In the genomic region with DNA sequence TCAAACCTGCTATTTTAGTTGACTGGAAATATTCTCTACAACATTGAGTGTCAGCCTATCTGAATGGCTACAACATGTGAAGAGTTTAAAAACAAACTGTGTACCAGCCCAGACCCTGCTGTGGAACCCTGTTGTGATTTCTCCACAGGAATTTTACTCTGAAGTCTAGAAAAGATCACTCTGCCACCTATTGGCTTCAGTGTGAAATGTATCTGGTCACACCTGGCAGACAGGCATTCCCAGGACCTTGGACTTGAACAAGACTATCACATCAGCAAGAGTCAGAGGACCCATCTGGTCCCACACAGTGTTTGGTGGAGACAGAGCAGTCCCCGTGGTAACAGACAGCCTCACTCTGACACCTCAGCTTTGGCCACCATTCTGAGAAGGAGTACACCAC, we compare ENCODE assay signal across 9 mouse cellular contexts.
DNase-seq lines count a peak whose midpoint lies in the region; ATAC-seq and TF ChIP-seq lines count a peak whose summit lies in the region.
"Had no signal": no experiment of that assay in that cellular context is flagged by ENCODE, and none has a peak within 500 bp of the region (broad histone marks: within the 10 kb centered on the region; RNA-seq: fewer than 3 reads in every experiment).

No protein-coding gene starts in this region.

- no peak overlapping the region for H3K27ac ChIP-seq in forebrain, postnatal 0 days (ENCODE audit: low read depth, low read length)
- H3K27ac ChIP-seq in forebrain, embryonic 16.5 days (ENCODE audit: low read length) = no peak overlapping the region
- no peak overlapping the region for H3K27ac ChIP-seq in intestine, embryonic 15.5 days
- H3K27ac ChIP-seq in stomach, postnatal 0 days (replicated peaks) = no peak overlapping the region
- H3K27ac ChIP-seq: hindbrain, embryonic 13.5 days had no signal

- WGBS in forebrain, postnatal 0 days = 76% methylated on average over 1 of the region's 1 CpGs
- 55% methylated on average over 1 of the region's 1 CpGs for WGBS in forebrain, embryonic 16.5 days
- 32% methylated on average over 1 of the region's 1 CpGs for WGBS in intestine, embryonic 15.5 days
- 56% methylated on average over 1 of the region's 1 CpGs for WGBS in stomach, postnatal 0 days

- no peaks in the 10 kb centered on the region for H3K9me3 ChIP-seq in forebrain, postnatal 0 days (ENCODE audit: low read length)
- no peaks in the 10 kb centered on the region for H3K9me3 ChIP-seq in forebrain, embryonic 16.5 days (ENCODE audit: control insufficient read depth, low read length)
- H3K9me3 ChIP-seq in intestine, embryonic 15.5 days = no peaks in the 10 kb centered on the region
- no peaks in the 10 kb centered on the region for H3K9me3 ChIP-seq in stomach, postnatal 0 days (ENCODE audit: control insufficient read depth, low read length)
- H3K9me3 ChIP-seq: hindbrain, embryonic 13.5 days had no signal

- H3K9ac ChIP-seq in forebrain, postnatal 0 days = no peak overlapping the region
- no peak overlapping the region for H3K9ac ChIP-seq in forebrain, embryonic 16.5 days (replicated peaks; ENCODE audit: low read depth, low read length)
- no peak overlapping the region for H3K9ac ChIP-seq in intestine, embryonic 15.5 days
- H3K9ac ChIP-seq in stomach, postnatal 0 days (ENCODE audit: low read length) = no peak overlapping the region
- H3K9ac ChIP-seq: hindbrain, embryonic 13.5 days had no signal

- no peak for TF ChIP-seq EP300 in stomach, postnatal 0 days (optimal IDR thresholded peaks at IDR 0.05)

- intact Hi-C loops in heart, postnatal 25 days (cut with DNase I) = loop anchor here (1.0 to 5.0 kb wide), 2 partner anchors 439 to 570 kb away; no protein-coding TSS in a partner anchor

- DNase-seq in forebrain, postnatal 0 days = no peak
- DNase-seq in retina, adult 2 months (ENCODE audit: low read depth, low spot score) = peak; percentile 18
- DNase-seq in retina, embryonic 14.5 days (ENCODE audit: low spot score) = no peak
- DNase-seq in stomach, postnatal 0 days (ENCODE audit: low spot score) = no peak
- DNase-seq in heart, postnatal 25 days (ENCODE audit: low spot score) = no peak
- no peak for DNase-seq in right cerebral cortex, adult 18-20 months

- no peaks in the 10 kb centered on the region for H3K4me1 ChIP-seq in forebrain, postnatal 0 days (ENCODE audit: insufficient read depth)
- no peaks in the 10 kb centered on the region for H3K4me1 ChIP-seq in forebrain, embryonic 16.5 days (replicated peaks; ENCODE audit: control insufficient read depth, insufficient read depth, low read length)
- H3K4me1 ChIP-seq in intestine, embryonic 15.5 days (replicated peaks) = 0 out of 2 replicates have a peak, but pooled peaks cover 2% of the 10 kb centered on the region
- H3K4me1 ChIP-seq in stomach, postnatal 0 days (replicated peaks; ENCODE audit: control insufficient read depth, insufficient read depth) = no peaks in the 10 kb centered on the region

- TF ChIP-seq CTCF in forebrain, postnatal 0 days (IDR thresholded peaks at IDR 0.05; ENCODE audit: low read depth) = peak; percentile 40; the same call in 1 of the 2 replicates
- TF ChIP-seq CTCF in stomach, postnatal 0 days (IDR thresholded peaks at IDR 0.05; ENCODE audit: low read depth) = peak; percentile 72

- ATAC-seq in forebrain, postnatal 0 days = no peak
- ATAC-seq in forebrain, embryonic 16.5 days = no peak
- ATAC-seq in intestine, embryonic 15.5 days = peak; percentile 31; the same call in 1 of the 2 replicates
- ATAC-seq in stomach, postnatal 0 days (ENCODE audit: low FRiP score, low TSS enrichment) = no peak

- H3K27me3 ChIP-seq in forebrain, postnatal 0 days (ENCODE audit: insufficient read depth, low read length) = no peaks in the 10 kb centered on the region
- H3K27me3 ChIP-seq in forebrain, embryonic 16.5 days (replicated peaks; ENCODE audit: control insufficient read depth, insufficient read depth, low read length) = no peaks in the 10 kb centered on the region
- no peaks in the 10 kb centered on the region for H3K27me3 ChIP-seq in intestine, embryonic 15.5 days (replicated peaks)
- no peaks in the 10 kb centered on the region for H3K27me3 ChIP-seq in stomach, postnatal 0 days (ENCODE audit: control insufficient read depth, insufficient read depth, low read length)
- H3K27me3 ChIP-seq: hindbrain, embryonic 13.5 days had no signal

- H3K4me2 ChIP-seq in forebrain, postnatal 0 days (ENCODE audit: low read depth) = no peak overlapping the region
- H3K4me2 ChIP-seq in forebrain, embryonic 16.5 days (ENCODE audit: low read length) = no peak overlapping the region
- no peak overlapping the region for H3K4me2 ChIP-seq in intestine, embryonic 15.5 days (replicated peaks)
- no peak overlapping the region for H3K4me2 ChIP-seq in stomach, postnatal 0 days (replicated peaks; ENCODE audit: low read depth)
- H3K4me2 ChIP-seq: hindbrain, embryonic 13.5 days had no signal

- no peaks in the 10 kb centered on the region for H3K36me3 ChIP-seq in forebrain, postnatal 0 days (ENCODE audit: insufficient read depth)
- no peaks in the 10 kb centered on the region for H3K36me3 ChIP-seq in forebrain, embryonic 16.5 days (ENCODE audit: control insufficient read depth, insufficient read depth)
- no peaks in the 10 kb centered on the region for H3K36me3 ChIP-seq in intestine, embryonic 15.5 days
- no peaks in the 10 kb centered on the region for H3K36me3 ChIP-seq in stomach, postnatal 0 days (ENCODE audit: control insufficient read depth, insufficient read depth, low read length)
- H3K36me3 ChIP-seq: hindbrain, embryonic 13.5 days had no signal

- no peak overlapping the region for H3K4me3 ChIP-seq in forebrain, postnatal 0 days (ENCODE audit: low read depth, low read length)
- no peak overlapping the region for H3K4me3 ChIP-seq in forebrain, embryonic 16.5 days (replicated peaks; ENCODE audit: low read length)
- H3K4me3 ChIP-seq in intestine, embryonic 15.5 days (replicated peaks) = no peak overlapping the region
- no peak overlapping the region for H3K4me3 ChIP-seq in stomach, postnatal 0 days (ENCODE audit: low read depth, low read length)
- H3K4me3 ChIP-seq: hindbrain, embryonic 13.5 days had no signal
